ENCODE assay signal across 12 mouse cellular contexts in the genomic region with DNA sequence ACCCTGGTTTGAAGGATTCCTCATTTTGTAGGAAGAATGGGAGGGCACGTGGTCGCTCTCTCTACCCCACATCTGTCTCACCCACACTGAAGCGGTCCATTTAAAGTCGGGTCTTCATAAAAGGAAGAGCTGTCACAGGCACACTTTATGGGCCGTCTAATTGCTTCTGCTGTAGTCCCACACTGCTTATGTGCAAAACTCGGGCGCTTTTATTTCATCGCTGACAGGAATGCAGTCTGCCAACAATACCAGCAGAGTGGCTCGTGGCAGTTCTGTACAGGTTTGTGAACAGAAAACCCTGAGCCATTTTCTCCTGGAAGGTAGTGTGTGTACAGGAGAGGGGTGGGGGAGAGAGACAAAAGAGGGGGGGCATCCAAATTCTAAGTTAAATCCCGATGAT. TPM values are rescaled to one million over a fixed set of nuclear protein-coding genes. Genes with fewer than 3 reads are reported as not detected.
DNase-seq lines count a peak whose midpoint lies in the region; ATAC-seq lines count a peak whose summit lies in the region.
"Had no signal": no experiment of that assay in that cellular context is flagged by ENCODE, and none has a peak within 500 bp of the region (broad histone marks: within the 10 kb centered on the region; RNA-seq: fewer than 3 reads in every experiment).

No protein-coding gene starts in this region.

- no peak overlapping the region for H3K4me3 ChIP-seq in kidney, embryonic 16.5 days (ENCODE audit: low read length)
- no peak overlapping the region for H3K4me3 ChIP-seq in forebrain, embryonic 15.5 days
- H3K4me3 ChIP-seq in hindbrain, embryonic 16.5 days (ENCODE audit: low read length), result no peak overlapping the region
- no peak overlapping the region; the same call in 1 of the 2 replicates for H3K4me3 ChIP-seq in neural tube, embryonic 15.5 days (replicated peaks)

- no peak for DNase-seq in kidney, adult 8-10 months
- no peak for DNase-seq in gastrocnemius, postnatal 36 days
- no peak for DNase-seq in layer of hippocampus, postnatal 10 days (ENCODE audit: low spot score in 2 of 2)
- DNase-seq: adrenal gland, postnatal 10 days; kidney, adult 11 months; lung, postnatal 14 days; thymus, postnatal 25 days had no signal

- H3K9me3 ChIP-seq in kidney, embryonic 16.5 days (ENCODE audit: low read length), result no peaks in the 10 kb centered on the region
- no peaks in the 10 kb centered on the region for H3K9me3 ChIP-seq in forebrain, embryonic 15.5 days
- H3K9me3 ChIP-seq in hindbrain, embryonic 16.5 days (ENCODE audit: control insufficient read depth, low read length), result no peaks in the 10 kb centered on the region
- H3K9me3 ChIP-seq in neural tube, embryonic 15.5 days (replicated peaks), result no peaks in the 10 kb centered on the region

- H3K9ac ChIP-seq in kidney, embryonic 16.5 days (replicated peaks; ENCODE audit: low read length), result no peak overlapping the region
- no peak overlapping the region for H3K9ac ChIP-seq in forebrain, embryonic 15.5 days (replicated peaks)
- no peak overlapping the region for H3K9ac ChIP-seq in hindbrain, embryonic 16.5 days (ENCODE audit: low read depth, low read length)
- H3K9ac ChIP-seq in neural tube, embryonic 15.5 days (replicated peaks), result no peak overlapping the region

- H3K27me3 ChIP-seq in kidney, embryonic 16.5 days (ENCODE audit: insufficient read depth, low read length), result no peaks in the 10 kb centered on the region
- no peaks in the 10 kb centered on the region for H3K27me3 ChIP-seq in forebrain, embryonic 15.5 days
- no peaks in the 10 kb centered on the region for H3K27me3 ChIP-seq in hindbrain, embryonic 16.5 days (replicated peaks; ENCODE audit: control insufficient read depth, insufficient read depth, low read length)
- no peaks in the 10 kb centered on the region for H3K27me3 ChIP-seq in neural tube, embryonic 15.5 days (replicated peaks)
- H3K27me3 ChIP-seq: CH12.LX had no signal

- no peak overlapping the region for H3K27ac ChIP-seq in kidney, embryonic 16.5 days (ENCODE audit: low read length)
- 0 out of 2 replicates have a peak overlapping the region, but pooled peaks have one; percentile 19 for H3K27ac ChIP-seq in forebrain, embryonic 15.5 days (replicated peaks)
- H3K27ac ChIP-seq in hindbrain, embryonic 16.5 days (ENCODE audit: low read depth, low read length), result no peak overlapping the region
- peak overlapping the region; percentile 54 for H3K27ac ChIP-seq in neural tube, embryonic 15.5 days (replicated peaks)

- intact Hi-C loops in gastrocnemius, postnatal 36 days (cut with DNase I), result no loop called here

- peaks cover 47% of the 10 kb centered on the region for H3K4me1 ChIP-seq in kidney, embryonic 16.5 days (ENCODE audit: insufficient read depth, low read length)
- H3K4me1 ChIP-seq in forebrain, embryonic 15.5 days, result peaks cover 9% of the 10 kb centered on the region
- 0 out of 2 replicates have a peak, but pooled peaks cover 2% of the 10 kb centered on the region for H3K4me1 ChIP-seq in hindbrain, embryonic 16.5 days (ENCODE audit: control insufficient read depth, insufficient read depth, low read depth, low read length)
- H3K4me1 ChIP-seq in neural tube, embryonic 15.5 days, result peaks cover 38% of the 10 kb centered on the region

- H3K4me2 ChIP-seq in kidney, embryonic 16.5 days (replicated peaks; ENCODE audit: low read depth, low read length), result peak overlapping the region; percentile 31
- peak overlapping the region; percentile 17; the same call in 1 of the 2 replicates for H3K4me2 ChIP-seq in forebrain, embryonic 15.5 days (replicated peaks)
- H3K4me2 ChIP-seq in hindbrain, embryonic 16.5 days (ENCODE audit: low read length), result peak overlapping the region; percentile 24; the same call in 1 of the 2 replicates
- H3K4me2 ChIP-seq in neural tube, embryonic 15.5 days, result peak overlapping the region; percentile 41

- H3K36me3 ChIP-seq in kidney, embryonic 16.5 days (ENCODE audit: insufficient read depth, low read length), result no peaks in the 10 kb centered on the region
- H3K36me3 ChIP-seq in forebrain, embryonic 15.5 days, result no peaks in the 10 kb centered on the region
- H3K36me3 ChIP-seq in hindbrain, embryonic 16.5 days (ENCODE audit: control insufficient read depth, insufficient read depth, low read length), result no peaks in the 10 kb centered on the region
- H3K36me3 ChIP-seq in neural tube, embryonic 15.5 days, result no peaks in the 10 kb centered on the region

- WGBS in kidney, embryonic 16.5 days, result 17% methylated on average over 10 of the region's 10 CpGs
- 30% methylated on average over 10 of the region's 10 CpGs for WGBS in forebrain, embryonic 15.5 days
- 42% methylated on average over 10 of the region's 10 CpGs for WGBS in hindbrain, embryonic 16.5 days
- 8% methylated on average over 10 of the region's 10 CpGs for WGBS in neural tube, embryonic 15.5 days

- peak; percentile 47 for ATAC-seq in kidney, embryonic 16.5 days (ENCODE audit: low FRiP score, low TSS enrichment)
- peak; percentile 41 for ATAC-seq in forebrain, embryonic 15.5 days (replicated peaks)
- peak; percentile 52 for ATAC-seq in hindbrain, embryonic 16.5 days
- peak; percentile 81 for ATAC-seq in neural tube, embryonic 15.5 days (ENCODE audit: low FRiP score)

RNA-seq across cellular contexts. Expression of a gene that starts 23.9 kb away (rescaled TPM):
- polyA plus RNA-seq in kidney, embryonic 16.5 days (2015; fragmentation: Nextera tagmentation; extraction: Ambion mirVana), result 5.3 and 5.4 TPM in 2 replicates
- polyA plus RNA-seq in forebrain, embryonic 15.5 days (2015; fragmentation: Nextera tagmentation; extraction: Ambion mirVana), result 6.7 and 7.3 TPM in 2 replicates
- polyA plus RNA-seq in hindbrain, embryonic 16.5 days (2015; fragmentation: Nextera tagmentation; extraction: Ambion mirVana), result 12.6 and 13.4 TPM in 2 replicates
- polyA plus RNA-seq in neural tube, embryonic 15.5 days (2015; fragmentation: Nextera tagmentation; extraction: Ambion mirVana), result 15.8 and 17.4 TPM in 2 replicates
- total RNA-seq in gastrocnemius, postnatal 36 days (2021), result 10 to 100 TPM; 25.0 to 25.6 TPM
- 100 to 1,000 TPM in 1 of 2 experiments, 10 to 100 TPM in 1; 96.7 to 108 TPM for total RNA-seq in layer of hippocampus, postnatal 10 days (2021)

Comparison
In these comparisons a context has a peak if more than half of its experiments do, and no peak if none do; other contexts are left out.
1. H3K27ac ChIP-seq: peak in forebrain, embryonic 15.5 days (single experiment) and neural tube, embryonic 15.5 days (single experiment); none in kidney, embryonic 16.5 days (single experiment) and hindbrain, embryonic 16.5 days (single experiment).
2. Peak in every context shown above with its lines, with median percentiles within 50 percentile points of each other: ATAC-seq and H3K4me2 ChIP-seq.